Mouse (Mus musculus) limb, embryonic 11.5 days (tissue): ENCODE data around the gene Ino80d. TPM values are rescaled to one million over a fixed set of nuclear protein-coding genes. Genes with fewer than 3 reads are reported as not detected.

Source experiments
- ATAC-seq: fragments of 200-750 bp; cut with Nextera tagmentation; 2 replicates; pipeline ENCODE4 v1.8.0; 2017; ENCODE audit warnings: low read depth; ENCODE audit not compliant: insufficient number of reproducible peaks, low FRiP score, low TSS enrichment
- DNase-seq: peaks from one replicate; pipeline ENCODE4 v3.0.0-alpha.2; 2015; ENCODE audit warnings: low spot score
- H3K27ac ChIP-seq: fragments of 300-500 bp; sonication (generic); replicated peaks from 2 replicates; pipeline ENCODE4 v1.5.1; 2014; ENCODE audit warnings: low read depth, mild to moderate bottlenecking, low read length
- H3K27me3 ChIP-seq: fragments of 300-500 bp; sonication (generic); 2 replicates; pipeline ENCODE4 v1.6.1; 2014; ENCODE audit warnings: mild to moderate bottlenecking, low read length, mixed read lengths; ENCODE audit not compliant: control insufficient read depth, insufficient read depth
- H3K36me3 ChIP-seq: fragments of 300-500 bp; sonication (generic); 2 replicates; pipeline ENCODE4 v1.6.1; 2014; ENCODE audit warnings: mild to moderate bottlenecking, low read length, moderate library complexity, mixed read lengths; ENCODE audit not compliant: control insufficient read depth, insufficient read depth
- H3K4me1 ChIP-seq: fragments of 300-500 bp; sonication (generic); 2 replicates; pipeline ENCODE4 v1.6.1; 2014; ENCODE audit warnings: low read length, mixed read lengths; ENCODE audit not compliant: control insufficient read depth, insufficient read depth
- H3K4me2 ChIP-seq: fragments of 300-500 bp; sonication (generic); 2 replicates; pipeline ENCODE4 v1.6.1; 2014; ENCODE audit warnings: low read depth, mild to moderate bottlenecking, moderate library complexity; ENCODE audit not compliant: severe bottlenecking
- H3K4me3 ChIP-seq: fragments of 300-500 bp; sonication (generic); 2 replicates; pipeline ENCODE4 v1.5.1; 2014; ENCODE audit warnings: low read depth, low read length
- H3K9ac ChIP-seq: fragments of 300-500 bp; sonication (generic); 2 replicates; pipeline ENCODE4 v1.6.1; 2014; ENCODE audit warnings: mild to moderate bottlenecking, low read length
- H3K9me3 ChIP-seq: fragments of 300-500 bp; sonication (generic); 2 replicates; pipeline ENCODE4 v1.6.1; 2016; ENCODE audit warnings: low read length; ENCODE audit not compliant: control insufficient read depth
- WGBS: fragments of 180-500 bp; shearing (Covaris S2); extraction: QIAGEN DNeasy Blood & Tissue Kit; methylation state at CpG from one replicate; pipeline ENCODE4 v1.1.7; 2014; 5-methylcytosine and 5-hydroxymethylcytosine counted together
- polyA plus RNA-seq: library from polyadenylated mRNA; unstranded; fragments of >200 nt; fragmentation: Nextera tagmentation; extraction: Ambion mirVana; gene quantifications from 2 replicates; pipeline ENCODE4 v1.2.1, GENCODE M21; 2014

Gene Ino80d
- polyA plus RNA-seq, 1 experiment from 2014 or later: 9.7 TPM

DNA sequence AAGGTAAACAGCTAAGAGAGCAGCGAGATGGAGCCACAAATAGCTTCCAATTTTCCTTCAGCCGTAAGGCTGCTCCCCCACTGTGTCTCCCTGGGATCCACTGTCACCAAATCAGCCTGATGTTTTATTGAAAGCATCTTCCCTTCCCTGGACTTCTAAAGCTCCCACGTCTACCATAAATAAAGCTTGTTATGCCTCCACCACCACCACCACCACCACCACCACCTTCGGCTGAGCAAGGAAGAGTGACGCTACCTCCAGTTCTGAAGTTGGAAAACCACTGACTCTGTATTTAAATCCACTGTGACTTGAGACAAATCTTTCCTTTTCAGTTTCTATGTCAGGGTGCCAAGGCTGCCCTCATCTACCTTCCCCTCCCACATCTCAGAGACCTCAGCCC, 167.5 kb downstream of the Ino80d start:
- Histone ChIP-seq H3K36me3 (no peaks in the 10 kb centered on the region), H3K9ac (no peak overlapping the region), H3K27me3 (no peaks in the 10 kb centered on the region), H3K4me3 (no peak overlapping the region), H3K27ac (no peak overlapping the region), H3K4me1 (no peaks in the 10 kb centered on the region), H3K4me2 (no peak overlapping the region), H3K9me3 (no peaks in the 10 kb centered on the region)
- ATAC-seq (no peak), DNase-seq (no peak)
- 66% methylated on average over 5 of the region's 5 CpGs for WGBS

DNA sequence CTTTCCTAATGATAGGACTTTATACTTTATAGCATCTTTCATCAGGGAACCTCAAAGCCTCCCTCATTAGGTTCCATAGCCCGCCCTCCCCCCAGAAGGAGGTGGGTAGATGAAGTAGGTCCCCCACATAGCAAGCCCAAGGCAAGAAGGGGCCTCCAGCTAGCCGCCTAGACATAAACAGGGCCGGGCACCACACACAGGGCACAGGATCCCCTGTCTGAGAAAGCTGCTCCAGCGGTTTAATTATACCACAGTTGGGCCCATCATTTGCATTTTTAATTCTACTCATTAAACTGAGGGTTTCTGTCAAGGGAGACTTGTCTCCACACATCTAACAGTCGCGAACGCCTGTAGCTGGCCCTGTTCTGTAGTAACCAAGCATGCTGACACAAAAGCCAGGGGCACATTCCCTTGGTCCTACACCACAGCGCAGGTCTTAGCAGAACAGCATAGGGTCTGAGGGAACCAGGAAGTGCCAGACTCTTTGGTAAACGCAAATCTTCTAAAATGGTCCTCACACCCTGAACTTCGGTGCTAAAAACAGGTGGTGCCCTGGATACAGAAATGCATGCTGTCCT, 179.6 kb downstream of the Ino80d start:
- Histone ChIP-seq H3K9me3 (no peaks in the 10 kb centered on the region), H3K4me1 (peaks cover 2% of the 10 kb centered on the region; the same call in 1 of the 2 replicates), H3K9ac (no peak overlapping the region), H3K36me3 (no peaks in the 10 kb centered on the region), H3K4me3 (no peak overlapping the region), H3K4me2 (no peak overlapping the region), H3K27me3 (no peaks in the 10 kb centered on the region), H3K27ac (no peak overlapping the region)
- no peak for DNase-seq
- no peak for ATAC-seq
- WGBS: 74% methylated on average over 10 of the region's 10 CpGs

DNA sequence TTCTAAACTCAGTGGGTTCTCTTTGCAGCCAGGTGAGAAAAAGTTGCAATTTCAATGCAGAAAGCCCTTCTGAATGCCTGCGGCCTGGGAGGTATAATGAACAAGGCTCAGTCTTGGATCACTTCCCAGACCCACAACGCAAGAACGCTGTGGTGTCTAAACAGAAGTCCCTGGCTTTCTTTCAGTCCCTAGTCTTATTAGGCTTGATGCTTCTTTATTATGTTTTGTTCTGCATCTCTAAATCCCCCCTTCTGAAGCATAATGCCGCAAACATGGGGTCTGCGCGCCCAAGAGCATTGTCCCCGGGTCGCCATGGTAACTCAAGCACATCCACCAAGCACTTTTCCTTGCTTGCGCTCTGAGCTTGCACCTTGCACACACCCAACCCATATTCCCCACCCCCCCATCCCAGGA, 180.4 kb downstream of the Ino80d start:
- Histone ChIP-seq H3K9ac (no peak overlapping the region), H3K9me3 (no peaks in the 10 kb centered on the region), H3K27ac (no peak overlapping the region), H3K4me3 (no peak overlapping the region), H3K36me3 (no peaks in the 10 kb centered on the region), H3K4me2 (no peak overlapping the region), H3K27me3 (no peaks in the 10 kb centered on the region), H3K4me1 (peaks cover 2% of the 10 kb centered on the region; the same call in 1 of the 2 replicates)
- no peak for DNase-seq
- WGBS: 84% methylated on average over 9 of the region's 9 CpGs
- no peak for ATAC-seq

DNA sequence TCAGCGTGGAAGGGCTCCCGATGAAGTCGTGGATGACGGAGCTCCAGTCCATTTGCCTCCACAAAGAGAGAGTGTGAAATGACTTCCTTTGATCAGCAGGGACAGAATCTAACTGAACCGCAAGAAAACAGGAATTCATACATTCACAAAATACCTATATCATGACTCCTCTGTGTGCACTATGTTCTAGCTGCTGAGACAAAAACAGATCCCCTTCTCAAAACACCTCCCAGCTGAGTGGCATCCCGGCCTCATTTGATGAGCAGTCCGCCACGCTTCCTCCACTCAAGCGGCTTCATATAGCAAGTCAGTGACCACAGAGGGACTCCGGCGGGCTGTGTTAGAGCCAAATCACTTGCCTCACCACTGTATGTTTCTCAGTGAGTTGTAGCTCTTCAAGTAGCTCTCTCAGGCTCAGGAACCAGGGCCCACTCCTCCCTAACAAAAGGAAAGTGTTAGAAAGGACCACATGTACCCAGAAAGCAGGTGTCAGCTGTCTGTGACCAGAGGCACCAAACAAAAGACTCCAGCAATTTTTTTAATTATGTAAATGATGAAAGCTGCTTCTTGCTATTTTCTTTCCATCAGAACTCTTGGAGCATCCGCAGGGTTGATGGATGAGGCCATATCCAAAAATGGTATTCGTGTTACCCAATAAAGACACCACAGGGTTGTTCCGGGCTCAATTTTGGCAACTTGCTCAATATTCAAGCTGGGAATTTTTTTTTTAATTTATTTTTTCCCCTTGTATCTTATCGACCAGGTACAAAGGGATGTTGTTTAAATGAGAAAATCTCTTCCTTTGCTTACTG, 181.0 kb downstream of the Ino80d start:
- H3K4me1 ChIP-seq: peaks cover 2% of the 10 kb centered on the region; the same call in 1 of the 2 replicates
- H3K27me3 ChIP-seq: no peaks in the 10 kb centered on the region
- H3K36me3 ChIP-seq: no peaks in the 10 kb centered on the region
- H3K27ac ChIP-seq: no peak overlapping the region
- no peaks in the 10 kb centered on the region for H3K9me3 ChIP-seq
- WGBS: 82% methylated on average over 15 of the region's 15 CpGs
- DNase-seq (no peak), ATAC-seq (no peak)
- H3K9ac ChIP-seq: no peak overlapping the region
- no peak overlapping the region for H3K4me2 ChIP-seq
- H3K4me3 ChIP-seq: no peak overlapping the region

DNA sequence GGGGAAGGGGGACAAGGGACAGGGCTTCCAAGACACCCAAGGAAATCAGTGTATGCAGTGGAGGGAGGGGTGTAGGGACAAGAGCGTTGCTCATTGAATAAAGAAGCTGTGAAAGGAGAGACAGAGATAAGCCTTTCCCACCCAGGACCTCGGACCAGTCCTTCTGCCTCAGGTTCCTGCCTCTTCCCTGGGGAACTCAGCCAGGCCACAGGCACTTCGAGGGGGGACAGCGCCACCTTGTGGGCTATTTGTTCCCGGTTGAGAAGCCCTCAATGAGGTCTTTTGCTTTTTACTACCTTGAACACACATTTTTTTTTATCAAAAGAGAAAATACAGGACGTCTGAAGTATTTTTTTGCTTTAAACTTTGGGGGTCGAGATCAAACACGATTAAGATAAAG, 185.0 kb downstream of the Ino80d start:
- H3K4me1 ChIP-seq: peaks cover 2% of the 10 kb centered on the region; the same call in 1 of the 2 replicates
- H3K27me3 ChIP-seq: no peaks in the 10 kb centered on the region
- H3K9me3 ChIP-seq: no peaks in the 10 kb centered on the region
- no peaks in the 10 kb centered on the region for H3K36me3 ChIP-seq
- no peak overlapping the region for H3K27ac ChIP-seq
- H3K4me2 ChIP-seq: no peak overlapping the region
- no peak overlapping the region for H3K9ac ChIP-seq
- H3K4me3 ChIP-seq: no peak overlapping the region
- 2% methylated on average over 8 of the region's 8 CpGs for WGBS
- no peak for ATAC-seq
- peak; percentile 90 for DNase-seq

DNA sequence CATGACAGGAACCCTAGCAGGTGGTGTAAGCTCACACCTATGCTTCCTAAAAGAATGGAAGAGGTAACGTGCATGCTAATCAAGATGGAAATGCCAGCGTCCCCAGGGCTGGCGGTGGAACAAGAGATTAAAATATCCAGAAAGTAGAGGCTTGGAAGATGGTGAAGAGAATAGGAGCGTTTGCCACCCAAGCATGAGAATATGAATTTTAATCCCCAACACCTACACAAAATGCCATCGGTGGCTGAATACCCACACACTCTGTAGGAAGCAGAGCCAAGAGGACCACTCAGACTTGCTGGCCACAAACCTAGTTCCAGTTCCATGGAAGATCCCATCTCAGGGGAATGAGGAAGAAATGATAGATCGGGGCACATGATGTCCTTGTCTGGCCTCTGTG, 195.2 kb downstream of the Ino80d start:
- no peak for DNase-seq
- Histone ChIP-seq H3K27ac (no peak overlapping the region), H3K9ac (no peak overlapping the region), H3K4me2 (no peak overlapping the region), H3K9me3 (no peaks in the 10 kb centered on the region), H3K36me3 (no peaks in the 10 kb centered on the region), H3K27me3 (no peaks in the 10 kb centered on the region), H3K4me3 (no peak overlapping the region), H3K4me1 (no peaks in the 10 kb centered on the region)
- WGBS: 93% methylated on average over 6 of the region's 6 CpGs
- no peak for ATAC-seq

DNA sequence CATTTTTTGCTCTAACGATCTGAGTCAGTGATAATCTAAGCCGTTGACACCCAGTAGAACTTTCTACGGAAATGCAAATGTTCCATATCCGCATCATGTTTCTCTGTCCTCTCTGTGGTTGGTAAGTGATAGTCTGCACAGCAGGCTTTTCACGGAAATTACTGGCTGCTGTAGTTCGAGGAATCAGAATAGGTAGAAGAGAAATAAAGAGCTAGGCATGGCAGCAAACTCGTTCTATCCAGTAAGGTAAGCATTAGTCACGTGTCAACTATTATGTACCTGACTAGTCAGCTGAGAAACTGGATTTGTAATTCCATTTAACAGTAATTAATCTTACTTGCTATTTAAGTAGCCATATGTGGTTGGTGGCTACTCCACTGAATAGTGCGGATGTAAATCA, 197.9 kb downstream of the Ino80d start:
- DNase-seq: no peak
- 82% methylated on average over 9 of the region's 9 CpGs for WGBS
- no peak for ATAC-seq

DNA sequence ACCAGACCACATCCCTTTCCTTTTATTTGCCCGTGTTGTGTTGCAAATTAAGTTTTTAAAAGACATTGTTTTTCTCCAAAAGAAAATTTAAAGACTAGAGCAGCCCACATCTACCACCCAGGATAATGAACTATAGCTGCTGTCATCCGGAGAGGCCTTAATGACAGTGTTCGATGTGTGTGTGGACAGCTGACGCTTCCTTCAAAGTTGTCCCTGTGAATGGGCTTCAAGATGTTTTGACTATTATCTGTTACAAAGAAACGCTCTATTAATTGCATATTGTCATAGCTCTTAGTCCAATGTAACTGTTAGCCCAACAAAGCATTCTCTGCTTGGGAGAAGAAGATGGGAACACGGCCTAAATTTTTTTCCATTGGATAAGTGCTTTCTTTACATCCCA, 200.0 kb downstream of the Ino80d start:
- ATAC-seq: no peak
- Histone ChIP-seq H3K4me1 (peaks cover 6% of the 10 kb centered on the region), H3K4me3 (no peak overlapping the region), H3K27ac (no peak overlapping the region), H3K9me3 (no peaks in the 10 kb centered on the region), H3K27me3 (no peaks in the 10 kb centered on the region), H3K4me2 (no peak overlapping the region), H3K9ac (no peak overlapping the region), H3K36me3 (no peaks in the 10 kb centered on the region; the same call in 1 of the 2 replicates)
- DNase-seq: no peak
- 86% methylated on average over 6 of the region's 6 CpGs for WGBS

More for the DNA sequence above, 197.9 kb downstream of the Ino80d start:
- Histone ChIP-seq H3K4me1 (no peaks in the 10 kb centered on the region), H3K27ac (no peak overlapping the region), H3K9me3 (no peaks in the 10 kb centered on the region), H3K4me3 (no peak overlapping the region), H3K27me3 (no peaks in the 10 kb centered on the region), H3K9ac (no peak overlapping the region), H3K4me2 (no peak overlapping the region), H3K36me3 (no peaks in the 10 kb centered on the region; the same call in 1 of the 2 replicates)
